Mouse (Mus musculus): ENCODE results near the gene Dpp8. TPM values are rescaled to one million over a fixed set of nuclear protein-coding genes. Genes with fewer than 3 reads are reported as not detected.
"Not testable (repeated sequence)": the region's sequence is repeated elsewhere in the genome, so short reads cannot be mapped to it uniquely, and the experiment has no call there.

The Dpp8 gene
- polyA plus RNA-seq, 1 experiment from 2014 or later = 37.0 TPM

DNA sequence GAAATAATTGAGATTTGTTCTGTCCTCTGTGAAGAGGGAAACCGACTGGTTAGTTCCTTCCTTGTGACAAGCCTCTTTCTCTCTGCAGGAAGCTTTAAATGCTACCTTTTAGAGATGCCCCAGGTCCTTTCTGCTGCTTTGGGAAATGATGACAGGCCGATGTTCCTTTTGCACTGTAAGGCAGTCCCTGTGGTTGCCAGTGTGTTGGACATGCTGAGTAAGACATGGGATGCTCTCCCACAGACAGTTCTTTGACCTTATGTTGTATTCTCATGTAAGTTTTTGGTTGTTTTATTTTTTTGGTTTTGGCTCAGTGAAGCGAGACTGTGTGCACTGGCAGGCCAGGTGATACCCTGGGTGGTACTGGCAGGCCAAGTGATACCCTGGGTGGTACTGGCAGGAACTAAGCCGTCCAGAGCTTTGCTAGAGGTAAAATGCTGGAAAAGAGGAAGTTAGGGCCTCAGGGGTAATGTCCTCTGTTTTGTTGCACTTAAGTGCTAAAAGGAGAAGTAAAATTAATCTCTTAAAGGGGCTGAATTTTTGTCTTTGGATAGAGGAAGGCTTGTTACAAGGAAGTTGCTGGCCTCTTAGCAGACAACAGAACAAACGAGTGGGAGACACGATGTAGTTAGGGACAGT lies 42.8 kb downstream of the Dpp8 start:
- H3K36me3 ChIP-seq = peaks cover 87% of the 10 kb centered on the region
- no peaks in the 10 kb centered on the region for H3K27me3 ChIP-seq
- WGBS = 84% methylated on average over 6 of the region's 6 CpGs
- H3K9me3 ChIP-seq = no peaks in the 10 kb centered on the region
- H3K27ac ChIP-seq = no peak overlapping the region
- H3K4me2 ChIP-seq (replicated peaks) = no peak overlapping the region
- no peak overlapping the region for H3K4me3 ChIP-seq
- no peak for ATAC-seq (ENCODE audit: low FRiP score, low read depth)
- H3K4me1 ChIP-seq = no peaks in the 10 kb centered on the region
- H3K9ac ChIP-seq = no peak overlapping the region

DNA sequence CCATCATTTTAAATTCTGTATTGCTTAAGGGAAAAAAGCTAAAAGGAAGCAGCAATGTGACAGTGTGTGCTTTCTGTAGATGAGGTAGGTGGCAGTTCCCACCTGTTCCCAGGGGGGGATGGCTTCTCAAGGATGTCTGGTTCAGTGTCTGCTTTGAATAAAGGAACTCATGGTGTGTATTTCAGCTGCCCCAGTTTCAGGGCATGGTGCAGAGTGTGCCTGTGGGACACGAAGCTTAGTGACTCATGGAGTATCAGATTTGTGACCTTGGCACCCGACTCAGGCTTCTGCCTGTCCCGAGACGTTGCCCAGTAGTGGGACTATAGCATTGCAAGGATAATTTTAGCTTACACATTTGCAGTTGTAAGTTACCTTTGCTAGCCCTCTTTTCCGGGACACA lies 45.3 kb downstream of the Dpp8 start:
- no peak overlapping the region for H3K4me2 ChIP-seq (replicated peaks)
- no peak overlapping the region for H3K9ac ChIP-seq
- no peaks in the 10 kb centered on the region for H3K4me1 ChIP-seq
- no peaks in the 10 kb centered on the region for H3K9me3 ChIP-seq
- no peaks in the 10 kb centered on the region for H3K27me3 ChIP-seq
- peaks cover 88% of the 10 kb centered on the region for H3K36me3 ChIP-seq
- no peak overlapping the region for H3K4me3 ChIP-seq
- ATAC-seq (ENCODE audit: low FRiP score, low read depth) = no peak
- H3K27ac ChIP-seq = no peak overlapping the region
- WGBS = 89% methylated on average over 5 of the region's 5 CpGs

DNA sequence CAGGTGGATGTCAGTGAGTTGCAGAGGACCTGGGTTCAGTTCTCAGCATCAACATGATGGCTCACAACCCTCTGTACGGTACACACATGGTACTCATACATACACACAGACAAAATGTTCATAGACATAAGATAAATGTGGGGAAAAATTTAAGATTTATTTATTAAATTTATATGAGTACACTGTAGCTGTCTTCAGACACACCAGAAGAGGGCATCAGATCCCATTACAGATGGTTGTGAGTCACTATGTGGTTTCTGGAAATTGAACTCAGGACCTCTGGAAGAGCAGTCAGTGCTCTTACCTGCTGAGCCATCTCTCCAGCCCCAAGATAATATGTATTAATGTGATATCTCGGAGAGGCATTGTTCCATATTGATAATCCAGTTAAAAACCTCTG lies 47.9 kb downstream of the Dpp8 start:
- not testable (repeated sequence) for H3K27ac ChIP-seq; H3K4me3 ChIP-seq; H3K4me1 ChIP-seq; H3K9ac ChIP-seq; H3K9me3 ChIP-seq; H3K4me2 ChIP-seq (replicated peaks); H3K27me3 ChIP-seq; ATAC-seq (ENCODE audit: low FRiP score, low read depth)
- H3K36me3 ChIP-seq = peaks cover 91% of the 10 kb centered on the region
- 93% methylated on average over 2 of the region's 2 CpGs for WGBS

DNA sequence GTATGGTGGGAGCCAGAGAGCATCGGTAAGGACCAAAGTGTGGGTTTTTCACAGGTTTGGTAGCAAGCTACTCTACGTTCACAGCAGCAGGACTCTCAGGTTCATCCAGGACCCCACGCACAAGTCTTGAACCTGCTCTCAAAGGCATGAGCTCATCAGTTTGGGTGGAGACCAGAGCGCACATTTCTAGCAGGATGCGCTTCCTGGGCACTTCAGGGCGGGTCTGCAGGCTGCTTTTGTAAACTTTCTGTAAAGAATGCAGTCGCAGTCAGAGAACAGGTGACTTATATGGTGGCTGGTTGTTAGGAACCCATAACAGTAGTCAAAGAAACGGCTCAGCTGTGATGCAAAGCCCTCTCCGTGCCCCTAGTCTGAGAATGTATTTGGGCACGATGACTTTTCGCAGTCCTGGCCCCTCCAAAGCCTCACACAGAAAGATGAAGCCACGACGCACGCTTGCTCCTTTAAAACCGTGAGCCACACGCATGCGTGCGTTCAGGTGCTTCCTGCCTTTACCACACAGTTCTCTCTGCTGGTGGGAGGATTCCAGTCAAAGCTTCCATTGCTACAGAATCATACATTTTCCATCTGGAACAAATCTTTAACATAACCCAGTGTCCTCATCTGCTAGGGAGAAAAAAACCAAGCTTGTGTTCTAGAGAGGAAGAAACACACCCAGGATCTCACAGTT lies 51.0 kb downstream of the Dpp8 start:
- H3K9me3 ChIP-seq = no peaks in the 10 kb centered on the region
- no peak overlapping the region for H3K4me2 ChIP-seq (replicated peaks)
- ATAC-seq (ENCODE audit: low FRiP score, low read depth) = no peak
- peaks cover 62% of the 10 kb centered on the region for H3K36me3 ChIP-seq
- H3K4me3 ChIP-seq = no peak overlapping the region
- H3K27ac ChIP-seq = no peak overlapping the region
- no peaks in the 10 kb centered on the region for H3K4me1 ChIP-seq
- H3K27me3 ChIP-seq = no peaks in the 10 kb centered on the region
- no peak overlapping the region for H3K9ac ChIP-seq
- 87% methylated on average over 18 of the region's 18 CpGs for WGBS

DNA sequence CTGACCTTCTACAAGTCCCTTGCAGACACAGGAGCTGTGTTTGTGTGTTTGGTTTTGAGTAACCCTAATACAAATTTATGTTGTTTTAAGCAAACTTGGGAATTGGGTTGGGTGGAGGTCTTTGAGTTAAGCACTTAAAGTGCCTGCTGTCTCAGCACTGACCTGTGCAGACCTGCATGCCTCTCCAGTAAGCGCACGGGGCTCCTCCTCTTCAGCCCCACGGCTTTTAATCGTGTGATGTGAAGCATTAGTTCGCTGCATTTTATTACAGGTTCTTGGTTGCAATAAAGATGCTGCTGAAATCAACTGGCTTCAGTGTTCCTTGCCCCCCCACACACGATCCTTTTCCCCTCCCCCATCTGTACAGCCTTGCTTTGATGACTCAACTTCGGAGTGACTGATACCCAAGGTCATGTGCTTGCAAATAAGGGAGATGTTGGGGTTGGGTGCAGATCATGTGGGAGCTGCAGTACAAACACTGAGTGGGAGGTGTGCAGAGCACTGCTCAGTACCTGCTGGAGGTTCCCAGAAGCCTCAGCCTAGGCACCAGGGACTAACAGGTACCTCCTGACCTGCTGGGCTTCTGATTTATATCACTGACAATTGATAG lies 52.1 kb downstream of the Dpp8 start:
- Histone ChIP-seq H3K9ac (no peak overlapping the region), H3K4me1 (no peaks in the 10 kb centered on the region), H3K27ac (no peak overlapping the region), H3K9me3 (no peaks in the 10 kb centered on the region), H3K27me3 (no peaks in the 10 kb centered on the region), H3K4me2 (replicated peaks) (no peak overlapping the region), H3K36me3 (peaks cover 51% of the 10 kb centered on the region), H3K4me3 (no peak overlapping the region)
- ATAC-seq (ENCODE audit: low FRiP score, low read depth) = no peak
- WGBS = 75% methylated on average over 7 of the region's 7 CpGs

DNA sequence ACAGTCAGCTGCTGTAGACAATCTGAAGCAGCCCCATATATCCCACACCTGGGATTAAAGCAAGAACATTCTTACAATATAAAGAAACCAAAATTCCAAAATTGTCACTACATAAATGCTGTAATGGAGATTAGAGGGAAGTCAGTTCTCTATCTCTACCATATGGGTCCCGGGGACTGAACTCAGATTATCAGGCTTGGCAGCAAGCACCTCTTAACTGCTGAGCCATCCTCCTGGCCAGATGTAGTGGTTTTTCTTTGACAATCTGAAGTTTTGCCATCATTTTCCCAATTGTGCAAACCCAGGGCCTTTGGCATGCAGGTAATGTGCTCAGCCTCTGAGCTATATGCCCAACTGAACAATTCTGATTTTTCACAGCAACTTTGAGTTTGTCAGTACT lies 53.1 kb downstream of the Dpp8 start:
- H3K4me3 ChIP-seq = no peak overlapping the region
- WGBS = 83% methylated on average over 1 of the region's 1 CpGs
- no peak overlapping the region for H3K27ac ChIP-seq
- H3K4me2 ChIP-seq (replicated peaks) = no peak overlapping the region
- H3K36me3 ChIP-seq = peaks cover 42% of the 10 kb centered on the region
- no peak for ATAC-seq (ENCODE audit: low FRiP score, low read depth)
- no peaks in the 10 kb centered on the region for H3K9me3 ChIP-seq
- H3K4me1 ChIP-seq = peaks cover 8% of the 10 kb centered on the region; the same call in 1 of the 2 replicates
- H3K9ac ChIP-seq = no peak overlapping the region
- no peaks in the 10 kb centered on the region for H3K27me3 ChIP-seq

DNA sequence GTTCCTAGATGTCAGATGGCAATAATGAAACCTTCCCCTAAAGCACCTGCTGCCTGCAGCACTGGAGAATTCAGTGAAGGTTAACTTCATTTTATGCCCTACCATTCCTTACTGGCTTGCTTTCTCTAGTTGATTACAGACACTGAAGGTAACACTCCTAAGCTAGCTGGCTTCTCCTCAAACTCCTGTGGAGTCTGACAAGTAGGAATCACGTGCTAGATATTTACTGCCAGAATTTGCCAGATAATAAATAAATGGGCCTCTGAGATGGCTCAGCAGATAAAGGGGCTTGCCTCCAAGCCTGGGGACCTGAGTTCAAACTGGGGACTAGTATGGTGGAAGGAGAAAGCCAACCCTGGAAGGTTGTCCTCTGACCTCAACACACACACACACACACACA lies 54.6 kb downstream of the Dpp8 start:
- no peak overlapping the region for H3K4me3 ChIP-seq
- no peaks in the 10 kb centered on the region for H3K9me3 ChIP-seq
- no peak overlapping the region for H3K27ac ChIP-seq
- H3K4me1 ChIP-seq = peaks cover 17% of the 10 kb centered on the region
- no peak for ATAC-seq (ENCODE audit: low FRiP score, low read depth)
- H3K4me2 ChIP-seq (replicated peaks) = no peak overlapping the region
- peaks cover 27% of the 10 kb centered on the region for H3K36me3 ChIP-seq
- H3K27me3 ChIP-seq = no peaks in the 10 kb centered on the region
- WGBS = 57% methylated on average over 1 of the region's 1 CpGs
- H3K9ac ChIP-seq = no peak overlapping the region

DNA sequence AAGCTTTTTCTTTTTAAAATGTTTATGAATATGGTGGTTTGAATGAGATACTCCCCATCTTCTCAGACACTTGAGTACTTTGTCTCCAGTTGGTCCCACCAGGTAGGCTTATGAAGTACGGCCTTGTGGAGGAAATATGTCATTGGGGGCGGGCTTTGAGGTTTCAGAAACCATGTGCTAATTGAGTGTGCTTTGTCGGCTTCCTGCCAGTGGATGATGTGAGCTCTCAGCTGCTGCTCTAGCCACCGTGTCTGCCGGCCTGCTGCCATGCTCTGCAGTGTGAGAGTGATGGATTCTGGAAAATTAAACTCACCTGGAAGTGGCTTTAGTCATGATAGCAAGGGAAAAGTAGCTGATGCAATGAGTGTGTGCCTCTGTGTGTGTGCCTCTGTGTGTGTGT lies 55.3 kb downstream of the Dpp8 start:
- no peak; the same call in 1 of the 2 replicates for ATAC-seq (ENCODE audit: low FRiP score, low read depth)
- H3K27me3 ChIP-seq = no peaks in the 10 kb centered on the region
- peaks cover 22% of the 10 kb centered on the region for H3K36me3 ChIP-seq
- H3K4me3 ChIP-seq = no peak overlapping the region
- H3K4me1 ChIP-seq = peaks cover 18% of the 10 kb centered on the region
- 26% methylated on average over 5 of the region's 5 CpGs for WGBS
- H3K27ac ChIP-seq = no peak overlapping the region
- H3K4me2 ChIP-seq (replicated peaks) = no peak overlapping the region
- H3K9me3 ChIP-seq = no peaks in the 10 kb centered on the region
- H3K9ac ChIP-seq = no peak overlapping the region

DNA sequence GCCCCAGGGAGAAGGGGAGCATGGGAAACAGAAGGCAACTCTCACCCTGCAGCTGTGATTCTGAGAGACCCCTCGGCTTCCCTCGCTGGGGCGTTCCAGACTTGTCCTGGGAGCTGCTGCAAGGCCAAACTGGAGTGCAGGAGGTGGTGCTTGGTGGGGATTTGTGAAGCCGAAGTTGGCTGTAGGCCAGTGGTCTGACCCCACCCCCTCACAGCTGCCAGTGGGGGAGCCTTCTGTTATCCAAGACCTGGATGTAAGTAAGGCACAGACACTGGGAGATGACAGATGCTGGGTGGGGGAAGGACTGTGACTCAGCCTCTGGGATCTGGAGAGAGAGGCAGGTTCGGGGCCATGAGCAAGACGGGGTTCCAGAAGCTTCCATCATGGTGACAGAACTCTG lies 62.0 kb downstream of the Dpp8 start:
- WGBS = 28% methylated on average over 6 of the region's 6 CpGs
- Histone ChIP-seq H3K27ac (peak overlapping the region; percentile 44; the same call in 1 of the 2 replicates), H3K36me3 (no peaks in the 10 kb centered on the region), H3K27me3 (no peaks in the 10 kb centered on the region), H3K4me3 (no peak overlapping the region), H3K4me1 (peaks cover 26% of the 10 kb centered on the region), H3K4me2 (replicated peaks) (no peak overlapping the region), H3K9ac (no peak overlapping the region), H3K9me3 (no peaks in the 10 kb centered on the region)
- ATAC-seq (ENCODE audit: low FRiP score, low read depth) = peak; percentile 80

DNA sequence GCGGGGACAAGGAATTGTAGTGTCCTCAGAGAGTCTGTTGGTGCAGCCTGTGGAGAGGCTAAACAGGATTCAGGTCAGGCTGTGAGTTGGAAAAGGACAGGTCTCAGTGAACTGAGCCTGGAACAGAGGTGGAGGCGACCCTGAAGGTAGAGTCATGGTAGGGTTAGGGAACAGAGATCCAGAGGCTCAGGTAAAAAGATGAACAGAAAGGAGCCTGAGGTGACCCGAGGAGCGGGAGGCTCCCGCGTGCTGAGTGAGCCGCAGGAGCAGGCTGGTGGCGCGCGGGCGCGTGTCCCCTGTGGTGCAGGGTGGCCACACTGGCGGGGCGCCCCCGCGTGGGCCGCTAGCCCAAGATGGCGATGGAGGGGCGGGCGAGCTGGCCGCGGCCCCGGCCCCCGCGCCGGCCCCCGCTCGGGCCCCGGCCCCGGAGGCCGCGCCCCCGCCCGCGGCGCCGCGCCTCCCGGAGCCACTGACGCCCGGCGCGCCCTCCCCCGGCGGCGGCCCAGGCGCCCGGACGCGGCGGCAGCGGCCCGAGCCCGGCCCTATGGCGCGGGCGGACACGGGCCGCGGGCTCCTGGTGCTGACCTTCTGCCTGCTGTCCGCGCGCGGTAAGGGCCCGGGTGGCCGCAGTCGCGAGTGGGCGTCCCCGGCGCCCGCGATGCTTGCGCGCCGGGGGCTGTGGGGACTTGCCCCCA lies 68.9 kb downstream of the Dpp8 start, which contains the start of gene Igdcc4:
TSS of gene Igdcc4 (plus strand) at position 496 of the 695 bp plus-strand sequence.
- peak within 1 kb of the TSS; percentile 87 for H3K4me3 ChIP-seq
- WGBS = 2% methylated on average over 41 of the region's 76 CpGs
- ATAC-seq (ENCODE audit: low FRiP score, low read depth) = peak; percentile 22; the same call in 1 of the 2 replicates
- H3K27me3 ChIP-seq = 0 out of 2 replicates have a peak, but pooled peaks cover 3% of the 10 kb centered on the region
- H3K27ac ChIP-seq = peak within 1 kb of the TSS; percentile 83
- peak within 1 kb of the TSS; percentile 88 for H3K9ac ChIP-seq
- H3K4me1 ChIP-seq = peaks cover 37% of the 10 kb centered on the region
- H3K4me2 ChIP-seq (replicated peaks) = peak within 1 kb of the TSS; percentile 98
- H3K36me3 ChIP-seq = no peaks in the 10 kb centered on the region
- peaks cover 3% of the 10 kb centered on the region; the same call in 1 of the 2 replicates for H3K9me3 ChIP-seq

DNA sequence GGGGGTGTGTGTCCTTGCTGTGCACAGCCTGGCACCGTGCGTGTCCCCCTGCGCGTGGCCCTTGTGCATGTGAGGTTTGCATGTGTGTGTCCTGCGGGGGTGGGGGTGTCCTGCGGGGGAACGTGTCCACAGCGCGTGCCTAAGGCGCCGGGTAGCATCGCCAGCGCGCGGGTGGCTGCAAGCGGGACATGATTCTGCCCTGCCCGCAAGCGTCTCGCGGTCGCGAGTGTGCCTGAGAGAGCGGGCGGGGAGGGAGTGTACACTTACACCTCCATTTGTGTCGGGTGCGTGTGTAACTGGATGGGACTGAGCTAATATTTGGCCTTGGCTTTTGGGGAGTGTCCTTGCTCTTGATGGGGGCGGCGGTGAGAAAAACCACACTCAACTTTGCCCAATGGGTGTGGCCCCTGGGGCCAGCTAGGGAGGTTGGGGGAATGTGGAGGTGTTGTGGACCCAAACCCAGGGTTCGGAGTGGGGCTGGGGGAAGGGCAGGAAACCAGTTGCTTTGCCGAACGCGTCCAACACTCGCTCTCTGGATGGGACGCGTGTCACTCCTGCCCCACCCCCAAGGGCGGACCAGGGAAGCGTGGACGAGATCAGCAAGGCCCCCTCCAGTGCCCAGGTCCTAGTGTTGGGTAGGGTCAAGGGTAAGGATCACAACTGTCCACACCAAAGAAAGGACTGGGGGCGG lies 69.6 kb downstream of the Dpp8 start:
- Histone ChIP-seq H3K4me2 (replicated peaks) (peak overlapping the region; percentile 98), H3K9me3 (peaks cover 3% of the 10 kb centered on the region; the same call in 1 of the 2 replicates), H3K36me3 (no peaks in the 10 kb centered on the region), H3K9ac (peak overlapping the region; percentile 88), H3K27me3 (0 out of 2 replicates have a peak, but pooled peaks cover 3% of the 10 kb centered on the region), H3K4me1 (peaks cover 42% of the 10 kb centered on the region), H3K27ac (peak overlapping the region; percentile 83), H3K4me3 (peak overlapping the region; percentile 87)
- WGBS = under 1% methylated on average over 39 of the region's 39 CpGs
- peak; percentile 69 for ATAC-seq (ENCODE audit: low FRiP score, low read depth)
